Mouse (Mus musculus) forebrain, embryonic 13.5 days (tissue): ENCODE measurements around the gene Chrm1. TPM values are rescaled to one million over a fixed set of nuclear protein-coding genes. Genes with fewer than 3 reads are reported as not detected.
A peak's percentile ranks its signal among the peaks of the same experiment; 100 is the strongest.
"Not testable (repeated sequence)": the region's sequence is repeated elsewhere in the genome, so short reads cannot be mapped to it uniquely, and the experiment has no call there.

Experiments used
- ATAC-seq: fragments of 200-750 bp; cut with Nextera tagmentation; 2 replicates; pipeline ENCODE4 v1.8.0; 2017
- H3K27ac ChIP-seq: fragments of 300-500 bp; sonication (generic); 2 replicates; pipeline ENCODE4 v1.5.1; 2015; ENCODE audit warnings: inconsistent platforms, mild to moderate bottlenecking, moderate library complexity
- H3K27me3 ChIP-seq: fragments of 300-500 bp; sonication (generic); 2 replicates; pipeline ENCODE4 v1.6.1; 2015; ENCODE audit warnings: mild to moderate bottlenecking, inconsistent platforms
- H3K36me3 ChIP-seq: fragments of 300-500 bp; sonication (generic); 2 replicates; pipeline ENCODE4 v1.6.1; 2015; ENCODE audit warnings: mild to moderate bottlenecking, inconsistent platforms; ENCODE audit not compliant: poor library complexity, severe bottlenecking
- H3K4me1 ChIP-seq: fragments of 300-500 bp; sonication (generic); 2 replicates; pipeline ENCODE4 v1.6.1; 2015; ENCODE audit warnings: inconsistent platforms
- H3K4me2 ChIP-seq: fragments of 300-500 bp; sonication (generic); 2 replicates; pipeline ENCODE4 v1.6.1; 2015; ENCODE audit warnings: inconsistent platforms, mild to moderate bottlenecking, moderate library complexity
- H3K4me3 ChIP-seq: fragments of 300-500 bp; sonication (generic); 2 replicates; pipeline ENCODE4 v1.5.1; 2015; ENCODE audit warnings: mild to moderate bottlenecking, inconsistent platforms
- H3K9ac ChIP-seq: fragments of 300-500 bp; sonication (generic); 2 replicates; pipeline ENCODE4 v1.6.1; 2015; ENCODE audit warnings: mild to moderate bottlenecking, inconsistent platforms
- H3K9me3 ChIP-seq: fragments of 300-500 bp; sonication (generic); replicated peaks from 2 replicates; pipeline ENCODE4 v1.6.1; 2016; ENCODE audit warnings: inconsistent platforms
- WGBS: fragments of 180-500 bp; shearing (Covaris S2); methylation state at CpG from one replicate; pipeline ENCODE4 v1.1.7; 2015; 5-methylcytosine and 5-hydroxymethylcytosine counted together
- polyA plus RNA-seq: library from polyadenylated mRNA; unstranded; fragments of >200 nt; fragmentation: Nextera tagmentation; extraction: Ambion mirVana; gene quantifications from 2 replicates; pipeline ENCODE4 v1.2.1, GENCODE M21; 2015

The Chrm1 gene
- polyA plus RNA-seq, 1 experiment from 2014 or later: 0.94 TPM

GRCm38 (mm10) chr19:8712870-8713305 lies 49.3 kb downstream of the Chrm1 start:
- Histone ChIP-seq H3K4me2 (peak overlapping the region; percentile 73), H3K27me3 (no peaks in the 10 kb centered on the region), H3K36me3 (peaks cover 38% of the 10 kb centered on the region), H3K9ac (peak overlapping the region; percentile 95), H3K4me1 (peaks cover 34% of the 10 kb centered on the region), H3K9me3 (no peaks in the 10 kb centered on the region), H3K4me3 (peak overlapping the region; percentile 81), H3K27ac (peak overlapping the region; percentile 85)
- ATAC-seq: peak; percentile 73
- 0% methylated on average over 13 of the region's 13 CpGs for WGBS

- Histone ChIP-seq H3K4me3 (peak overlapping the region; percentile 81), H3K27ac (peak overlapping the region; percentile 85), H3K9ac (peak overlapping the region; percentile 95), H3K4me1 (peaks cover 34% of the 10 kb centered on the region), H3K36me3 (peaks cover 33% of the 10 kb centered on the region), H3K27me3 (no peaks in the 10 kb centered on the region), H3K9me3 (no peaks in the 10 kb centered on the region), H3K4me2 (peak overlapping the region; percentile 73)
- ATAC-seq: peak; percentile 96
- under 1% methylated on average over 45 of the region's 51 CpGs for WGBS
Observed at GRCm38 (mm10) chr19:8713306-8713996, 49.9 kb downstream of the Chrm1 start.

- peak; percentile 5; the same call in 1 of the 2 replicates for ATAC-seq
- no peaks in the 10 kb centered on the region for H3K9me3 ChIP-seq
Observed at GRCm38 (mm10) chr19:8713997-8714652, 50.5 kb downstream of the Chrm1 start.

GRCm38 (mm10) chr19:8714653-8715481 lies 51.3 kb downstream of the Chrm1 start:
- peak overlapping the region; percentile 73; the same call in 1 of the 2 replicates for H3K4me2 ChIP-seq
- WGBS: 73% methylated on average over 10 of the region's 10 CpGs

More at GRCm38 (mm10) chr19:8713997-8714652, 50.5 kb downstream of the Chrm1 start:
- peak overlapping the region; percentile 95 for H3K9ac ChIP-seq
- H3K4me3 ChIP-seq: peak overlapping the region; percentile 81
- peaks cover 26% of the 10 kb centered on the region for H3K36me3 ChIP-seq
- peak overlapping the region; percentile 85 for H3K27ac ChIP-seq
- 7% methylated on average over 13 of the region's 13 CpGs for WGBS
- no peaks in the 10 kb centered on the region for H3K27me3 ChIP-seq
- peaks cover 34% of the 10 kb centered on the region for H3K4me1 ChIP-seq
- H3K4me2 ChIP-seq: peak overlapping the region; percentile 73

GRCm38 (mm10) chr19:8715868-8716766 lies 52.5 kb downstream of the Chrm1 start:
- peaks cover 7% of the 10 kb centered on the region for H3K36me3 ChIP-seq
- no peaks in the 10 kb centered on the region for H3K9me3 ChIP-seq
- H3K9ac ChIP-seq: 0 out of 2 replicates have a peak overlapping the region, but pooled peaks have one; percentile 16
- H3K27me3 ChIP-seq: no peaks in the 10 kb centered on the region
- H3K4me3 ChIP-seq: no peak overlapping the region
- ATAC-seq: no peak
- H3K27ac ChIP-seq: no peak overlapping the region; the same call in 1 of the 2 replicates
- 68% methylated on average over 10 of the region's 10 CpGs for WGBS
- no peak overlapping the region for H3K4me2 ChIP-seq
- H3K4me1 ChIP-seq: peaks cover 25% of the 10 kb centered on the region

More at GRCm38 (mm10) chr19:8714653-8715481, 51.3 kb downstream of the Chrm1 start:
- no peak overlapping the region for H3K9ac ChIP-seq
- ATAC-seq: no peak
- H3K27me3 ChIP-seq: no peaks in the 10 kb centered on the region
- H3K27ac ChIP-seq: no peak overlapping the region
- peaks cover 34% of the 10 kb centered on the region for H3K4me1 ChIP-seq
- H3K4me3 ChIP-seq: no peak overlapping the region
- peaks cover 19% of the 10 kb centered on the region for H3K36me3 ChIP-seq
- H3K9me3 ChIP-seq: no peaks in the 10 kb centered on the region

GRCm38 (mm10) chr19:8716767-8717475 lies 53.3 kb downstream of the Chrm1 start:
- Histone ChIP-seq H3K36me3 (0 out of 2 replicates have a peak, but pooled peaks cover under 1% of the 10 kb centered on the region), H3K4me2 (no peak overlapping the region), H3K9ac (no peak overlapping the region), H3K27me3 (no peaks in the 10 kb centered on the region), H3K4me1 (peaks cover 24% of the 10 kb centered on the region), H3K9me3 (no peaks in the 10 kb centered on the region), H3K4me3 (no peak overlapping the region), H3K27ac (no peak overlapping the region)
- ATAC-seq: no peak
- WGBS: 62% methylated on average over 10 of the region's 10 CpGs

- no peak overlapping the region for H3K4me3 ChIP-seq
- no peaks in the 10 kb centered on the region for H3K27me3 ChIP-seq
- WGBS: 69% methylated on average over 3 of the region's 3 CpGs
- no peak overlapping the region for H3K4me2 ChIP-seq
- no peak overlapping the region for H3K9ac ChIP-seq
- no peaks in the 10 kb centered on the region for H3K9me3 ChIP-seq
- no peaks in the 10 kb centered on the region for H3K36me3 ChIP-seq
- H3K27ac ChIP-seq: no peak overlapping the region
- no peak for ATAC-seq
- H3K4me1 ChIP-seq: peaks cover 22% of the 10 kb centered on the region
Observed at GRCm38 (mm10) chr19:8718357-8718756, 54.8 kb downstream of the Chrm1 start.

- not testable (repeated sequence) for ATAC-seq, H3K9ac ChIP-seq, H3K4me2 ChIP-seq, H3K27me3 ChIP-seq, H3K9me3 ChIP-seq, H3K36me3 ChIP-seq, H3K4me3 ChIP-seq, H3K27ac ChIP-seq
- H3K4me1 ChIP-seq: peaks cover 21% of the 10 kb centered on the region
Observed at GRCm38 (mm10) chr19:8719037-8719436, 55.4 kb downstream of the Chrm1 start.

GRCm38 (mm10) chr19:8721378-8721777 lies 57.8 kb downstream of the Chrm1 start:
- Histone ChIP-seq H3K4me1 (peaks cover 37% of the 10 kb centered on the region), H3K27me3 (no peaks in the 10 kb centered on the region), H3K4me3 (no peak overlapping the region), H3K27ac (no peak overlapping the region), H3K36me3 (peaks cover 21% of the 10 kb centered on the region), H3K4me2 (peak overlapping the region; percentile 12), H3K9me3 (no peaks in the 10 kb centered on the region), H3K9ac (no peak overlapping the region)
- 94% methylated on average over 1 of the region's 1 CpGs for WGBS
- no peak for ATAC-seq

GRCm38 (mm10) chr19:8722021-8722420 lies 58.4 kb downstream of the Chrm1 start:
- WGBS: 61% methylated on average over 4 of the region's 4 CpGs
- H3K4me3 ChIP-seq: peak overlapping the region; percentile 68
- peak overlapping the region; percentile 70 for H3K4me2 ChIP-seq
- no peaks in the 10 kb centered on the region for H3K9me3 ChIP-seq
- no peak for ATAC-seq
- H3K27ac ChIP-seq: no peak overlapping the region
- peaks cover 27% of the 10 kb centered on the region for H3K36me3 ChIP-seq
- H3K4me1 ChIP-seq: peaks cover 41% of the 10 kb centered on the region
- no peaks in the 10 kb centered on the region for H3K27me3 ChIP-seq
- H3K9ac ChIP-seq: peak overlapping the region; percentile 93

- peaks cover 28% of the 10 kb centered on the region for H3K36me3 ChIP-seq
- H3K9me3 ChIP-seq: no peaks in the 10 kb centered on the region
- peak overlapping the region; percentile 68 for H3K4me3 ChIP-seq
- 1% methylated on average over 5 of the region's 5 CpGs for WGBS
- peak overlapping the region; percentile 95 for H3K27ac ChIP-seq
- peaks cover 41% of the 10 kb centered on the region for H3K4me1 ChIP-seq
- H3K9ac ChIP-seq: peak overlapping the region; percentile 93
- ATAC-seq: no peak; the same call in 1 of the 2 replicates
- peak overlapping the region; percentile 70 for H3K4me2 ChIP-seq
- H3K27me3 ChIP-seq: no peaks in the 10 kb centered on the region
Observed at GRCm38 (mm10) chr19:8722559-8722906, 58.9 kb downstream of the Chrm1 start.
